Mouse (Mus musculus): ENCODE measurements around the gene Fntb. TPM values are rescaled to one million over a fixed set of nuclear protein-coding genes. Genes with fewer than 3 reads are reported as not detected.

The Fntb gene
- polyA plus RNA-seq, 1 experiment from 2014 or later = 45.9 TPM

- Histone ChIP-seq H3K4me1 (peaks cover 6% of the 10 kb centered on the region), H3K36me3 (peaks cover 2% of the 10 kb centered on the region; the same call in 1 of the 2 replicates), H3K9me3 (no peaks in the 10 kb centered on the region), H3K4me2 (replicated peaks) (no peak overlapping the region), H3K4me3 (no peak overlapping the region), H3K27ac (no peak overlapping the region), H3K9ac (no peak overlapping the region), H3K27me3 (no peaks in the 10 kb centered on the region)
- no peak for ATAC-seq (ENCODE audit: insufficient number of reproducible peaks, insufficient read depth, low FRiP score, low TSS enrichment)
- 79% methylated on average over 10 of the region's 10 CpGs for WGBS
These were observed 129.6 kb downstream of the Fntb start for GRCm38 (mm10) chr12:76894792-76895559.

GRCm38 (mm10) chr12:76895777-76896176, 130.4 kb downstream of the Fntb start:
- Histone ChIP-seq H3K27ac (no peak overlapping the region), H3K9ac (no peak overlapping the region), H3K36me3 (peaks cover 5% of the 10 kb centered on the region; the same call in 1 of the 2 replicates), H3K4me3 (no peak overlapping the region), H3K4me1 (peaks cover 6% of the 10 kb centered on the region), H3K27me3 (no peaks in the 10 kb centered on the region), H3K4me2 (replicated peaks) (no peak overlapping the region), H3K9me3 (no peaks in the 10 kb centered on the region)
- WGBS = 34% methylated on average over 7 of the region's 7 CpGs
- no peak for ATAC-seq (ENCODE audit: insufficient number of reproducible peaks, insufficient read depth, low FRiP score, low TSS enrichment)

GRCm38 (mm10) chr12:76896566-76896965, 131.2 kb downstream of the Fntb start:
- H3K4me2 ChIP-seq (replicated peaks) = no peak overlapping the region
- no peak overlapping the region for H3K9ac ChIP-seq
- H3K9me3 ChIP-seq = no peaks in the 10 kb centered on the region
- ATAC-seq (ENCODE audit: insufficient number of reproducible peaks, insufficient read depth, low FRiP score, low TSS enrichment) = no peak
- no peak overlapping the region for H3K27ac ChIP-seq
- WGBS = 89% methylated on average over 4 of the region's 4 CpGs
- no peak overlapping the region for H3K4me3 ChIP-seq
- peaks cover 9% of the 10 kb centered on the region for H3K36me3 ChIP-seq
- H3K4me1 ChIP-seq = peaks cover 6% of the 10 kb centered on the region
- H3K27me3 ChIP-seq = no peaks in the 10 kb centered on the region

GRCm38 (mm10) chr12:76897006-76897405, 131.6 kb downstream of the Fntb start:
- no peak overlapping the region for H3K4me3 ChIP-seq
- ATAC-seq (ENCODE audit: insufficient number of reproducible peaks, insufficient read depth, low FRiP score, low TSS enrichment) = no peak
- peaks cover 9% of the 10 kb centered on the region for H3K36me3 ChIP-seq
- no peak overlapping the region for H3K27ac ChIP-seq
- peaks cover 6% of the 10 kb centered on the region for H3K4me1 ChIP-seq
- WGBS = 89% methylated on average over 10 of the region's 10 CpGs
- H3K9ac ChIP-seq = no peak overlapping the region
- H3K27me3 ChIP-seq = no peaks in the 10 kb centered on the region
- no peaks in the 10 kb centered on the region for H3K9me3 ChIP-seq
- H3K4me2 ChIP-seq (replicated peaks) = no peak overlapping the region

GRCm38 (mm10) chr12:76898141-76898540, 132.8 kb downstream of the Fntb start:
- no peaks in the 10 kb centered on the region for H3K27me3 ChIP-seq
- ATAC-seq (ENCODE audit: insufficient number of reproducible peaks, insufficient read depth, low FRiP score, low TSS enrichment) = no peak
- peaks cover 9% of the 10 kb centered on the region for H3K36me3 ChIP-seq
- no peak overlapping the region for H3K4me2 ChIP-seq (replicated peaks)
- H3K4me1 ChIP-seq = peaks cover 6% of the 10 kb centered on the region
- H3K9me3 ChIP-seq = no peaks in the 10 kb centered on the region
- H3K4me3 ChIP-seq = no peak overlapping the region
- no peak overlapping the region for H3K27ac ChIP-seq
- no peak overlapping the region for H3K9ac ChIP-seq

GRCm38 (mm10) chr12:76899261-76899975, 134.0 kb downstream of the Fntb start:
- Histone ChIP-seq H3K36me3 (peaks cover 9% of the 10 kb centered on the region), H3K9me3 (no peaks in the 10 kb centered on the region), H3K27ac (no peak overlapping the region), H3K4me1 (peaks cover 6% of the 10 kb centered on the region), H3K4me3 (no peak overlapping the region), H3K9ac (no peak overlapping the region), H3K27me3 (no peaks in the 10 kb centered on the region), H3K4me2 (replicated peaks) (no peak overlapping the region)
- 86% methylated on average over 10 of the region's 10 CpGs for whole genome bisulfite sequencing
- ATAC-seq (ENCODE audit: insufficient number of reproducible peaks, insufficient read depth, low FRiP score, low TSS enrichment) = no peak

- Histone ChIP-seq H3K36me3 (peaks cover 11% of the 10 kb centered on the region), H3K27ac (no peak overlapping the region), H3K4me1 (no peaks in the 10 kb centered on the region), H3K4me3 (no peak overlapping the region), H3K4me2 (replicated peaks) (no peak overlapping the region), H3K9ac (no peak overlapping the region), H3K27me3 (no peaks in the 10 kb centered on the region), H3K9me3 (no peaks in the 10 kb centered on the region)
- ATAC-seq (ENCODE audit: insufficient number of reproducible peaks, insufficient read depth, low FRiP score, low TSS enrichment) = no peak
- 73% methylated on average over 3 of the region's 3 CpGs for WGBS
These were observed 136.3 kb downstream of the Fntb start for GRCm38 (mm10) chr12:76901508-76902294.

- Histone ChIP-seq H3K9ac (no peak overlapping the region), H3K4me3 (no peak overlapping the region), H3K27ac (no peak overlapping the region), H3K27me3 (no peaks in the 10 kb centered on the region), H3K4me1 (no peaks in the 10 kb centered on the region), H3K9me3 (no peaks in the 10 kb centered on the region), H3K36me3 (peaks cover 14% of the 10 kb centered on the region), H3K4me2 (replicated peaks) (no peak overlapping the region)
- WGBS = 76% methylated on average over 1 of the region's 1 CpGs
- no peak for ATAC-seq (ENCODE audit: insufficient number of reproducible peaks, insufficient read depth, low FRiP score, low TSS enrichment)
These were observed 140.9 kb downstream of the Fntb start for GRCm38 (mm10) chr12:76906278-76906677.

GRCm38 (mm10) chr12:76909218-76909617, 143.8 kb downstream of the Fntb start:
- no peak overlapping the region for H3K9ac ChIP-seq
- no peaks in the 10 kb centered on the region for H3K9me3 ChIP-seq
- peaks cover 15% of the 10 kb centered on the region; the same call in 1 of the 2 replicates for H3K36me3 ChIP-seq
- no peak for ATAC-seq (ENCODE audit: insufficient number of reproducible peaks, insufficient read depth, low FRiP score, low TSS enrichment)
- no peak overlapping the region for H3K4me3 ChIP-seq
- no peaks in the 10 kb centered on the region for H3K4me1 ChIP-seq
- no peak overlapping the region for H3K4me2 ChIP-seq (replicated peaks)
- H3K27ac ChIP-seq = no peak overlapping the region
- no peaks in the 10 kb centered on the region for H3K27me3 ChIP-seq
- WGBS = 83% methylated on average over 5 of the region's 5 CpGs

GRCm38 (mm10) chr12:76910258-76910940, 145.0 kb downstream of the Fntb start:
- H3K36me3 ChIP-seq = peaks cover 21% of the 10 kb centered on the region; the same call in 1 of the 2 replicates
- no peak overlapping the region for H3K4me2 ChIP-seq (replicated peaks)
- H3K27ac ChIP-seq = no peak overlapping the region
- H3K4me3 ChIP-seq = no peak overlapping the region
- no peaks in the 10 kb centered on the region for H3K4me1 ChIP-seq
- no peak for ATAC-seq (ENCODE audit: insufficient number of reproducible peaks, insufficient read depth, low FRiP score, low TSS enrichment)
- no peaks in the 10 kb centered on the region for H3K27me3 ChIP-seq
- no peaks in the 10 kb centered on the region for H3K9me3 ChIP-seq
- H3K9ac ChIP-seq = no peak overlapping the region
- 75% methylated on average over 11 of the region's 11 CpGs for WGBS

- no peak overlapping the region for H3K27ac ChIP-seq
- no peaks in the 10 kb centered on the region for H3K9me3 ChIP-seq
- WGBS = 65% methylated on average over 16 of the region's 16 CpGs
- peaks cover 25% of the 10 kb centered on the region; the same call in 1 of the 2 replicates for H3K36me3 ChIP-seq
- no peak overlapping the region for H3K4me2 ChIP-seq (replicated peaks)
- H3K27me3 ChIP-seq = no peaks in the 10 kb centered on the region
- ATAC-seq (ENCODE audit: insufficient number of reproducible peaks, insufficient read depth, low FRiP score, low TSS enrichment) = no peak
- H3K4me1 ChIP-seq = no peaks in the 10 kb centered on the region
- H3K4me3 ChIP-seq = no peak overlapping the region
- no peak overlapping the region for H3K9ac ChIP-seq
These were observed 145.9 kb downstream of the Fntb start for GRCm38 (mm10) chr12:76911171-76911726.
